Mouse (Mus musculus): ENCODE measurements at regions not wholly inside any gene's neighbourhood (a gene's known extent, or its start where the extent isn't known, plus 50 kb on each side); places are given as distances from the start of the nearest gene placed in this dataset.

DNA sequence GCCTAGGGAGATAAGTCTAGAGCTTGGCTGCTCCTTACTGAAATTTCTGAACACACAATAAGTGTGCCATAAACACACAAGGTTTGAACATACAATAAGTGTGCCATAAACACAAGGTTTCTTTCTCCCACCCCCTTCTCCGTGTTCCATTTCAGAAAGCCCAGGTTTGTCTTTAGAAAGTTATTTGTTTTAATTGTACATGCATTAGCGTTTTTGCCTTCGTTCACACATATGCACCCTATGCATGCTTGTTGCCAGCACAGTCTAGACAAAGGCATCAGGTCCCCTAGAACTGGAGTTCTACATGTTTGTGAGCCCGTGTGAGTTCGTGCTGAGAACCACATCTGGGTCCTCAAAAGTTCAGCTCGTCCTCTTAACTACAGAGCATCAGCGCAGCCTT, 64.0 kb upstream of the Gpc5 start:
- H3K4me3 ChIP-seq (ENCODE audit: control insufficient read depth, insufficient read depth, low read length), result no peak overlapping the region
- H3K27ac ChIP-seq (ENCODE audit: control insufficient read depth, insufficient read depth, low read length), result no peak overlapping the region
- DNase-seq, result no peak
- no peaks in the 10 kb centered on the region for H3K4me1 ChIP-seq (replicated peaks; ENCODE audit: control insufficient read depth, insufficient read depth, low read length)
- 94% methylated on average over 7 of the region's 7 CpGs for WGBS
- H3K36me3 ChIP-seq (ENCODE audit: control insufficient read depth, insufficient read depth, low read length), result no peaks in the 10 kb centered on the region
- TF ChIP-seq CTCF (IDR thresholded peaks at IDR 0.05; ENCODE audit: borderline replicate concordance, control insufficient read depth, extremely low read depth, insufficient read depth, low read length, poor library complexity) (no peak), POLR2A (IDR thresholded peaks at IDR 0.05; ENCODE audit: control insufficient read depth, extremely low read depth, insufficient read depth, low read length, poor library complexity) (no peak)
- no peaks in the 10 kb centered on the region for H3K27me3 ChIP-seq (ENCODE audit: control insufficient read depth, insufficient read depth, low read length)

DNA sequence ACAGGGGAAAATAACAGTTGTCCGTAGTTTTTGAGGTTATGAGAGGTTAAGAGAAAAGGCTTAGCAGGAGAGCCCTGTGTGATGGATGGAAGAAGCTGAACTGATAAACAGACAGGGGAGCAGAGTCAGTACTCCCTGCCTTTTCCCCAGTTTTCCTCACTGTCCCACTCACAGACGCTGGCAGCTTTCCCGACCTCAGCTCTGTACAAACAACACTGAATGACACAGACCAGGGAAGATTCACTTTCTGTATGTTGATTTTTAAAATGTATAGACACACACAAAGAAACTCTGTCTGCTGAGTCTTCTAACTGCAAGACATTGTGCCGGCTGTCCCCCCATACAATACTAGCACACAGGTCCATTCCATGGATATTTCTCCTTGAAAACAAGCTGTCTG, 60.3 kb upstream of the Gpc5 start:
- Histone ChIP-seq H3K27ac (ENCODE audit: control insufficient read depth, insufficient read depth, low read length) (no peak overlapping the region), H3K4me1 (replicated peaks; ENCODE audit: control insufficient read depth, insufficient read depth, low read length) (peaks cover 2% of the 10 kb centered on the region; the same call in 1 of the 2 replicates), H3K36me3 (ENCODE audit: control insufficient read depth, insufficient read depth, low read length) (no peaks in the 10 kb centered on the region), H3K27me3 (ENCODE audit: control insufficient read depth, insufficient read depth, low read length) (no peaks in the 10 kb centered on the region), H3K4me3 (ENCODE audit: control insufficient read depth, insufficient read depth, low read length) (no peak overlapping the region)
- 89% methylated on average over 4 of the region's 4 CpGs for WGBS
- no peak for DNase-seq
- TF ChIP-seq POLR2A (IDR thresholded peaks at IDR 0.05; ENCODE audit: control insufficient read depth, extremely low read depth, insufficient read depth, low read length, poor library complexity) (no peak), CTCF (IDR thresholded peaks at IDR 0.05; ENCODE audit: borderline replicate concordance, control insufficient read depth, extremely low read depth, insufficient read depth, low read length, poor library complexity) (no peak)

DNA sequence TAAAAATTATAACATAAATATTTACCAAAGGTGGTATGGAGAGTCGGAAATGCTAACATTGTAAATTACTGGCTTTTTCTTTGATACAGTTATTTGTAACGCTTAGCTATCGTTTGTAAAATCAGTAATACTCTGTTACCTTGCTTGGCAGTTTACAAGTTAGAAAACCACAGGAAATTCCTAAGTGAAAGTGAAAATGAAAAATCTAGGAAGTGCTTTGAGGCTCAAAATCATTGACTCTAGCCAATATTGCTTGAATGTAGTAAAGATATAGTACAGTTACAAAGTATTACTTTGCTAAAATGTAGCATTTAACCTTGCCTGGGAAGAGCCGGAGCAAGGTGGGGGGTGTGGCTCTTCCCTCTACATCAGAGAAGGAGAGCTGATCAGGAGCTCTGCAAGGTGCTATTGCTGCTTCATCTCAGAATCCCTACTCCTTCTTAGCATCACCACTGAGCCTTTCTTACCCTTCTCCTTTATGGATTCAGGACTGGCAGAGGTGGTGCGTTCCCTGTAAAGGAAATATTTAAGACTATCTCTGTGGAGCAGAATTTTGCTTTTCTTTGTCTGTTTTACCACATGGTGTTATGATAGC, 58.5 kb upstream of the Gpc5 start:
- Histone ChIP-seq H3K27ac (ENCODE audit: control insufficient read depth, insufficient read depth, low read length) (no peak overlapping the region), H3K4me1 (replicated peaks; ENCODE audit: control insufficient read depth, insufficient read depth, low read length) (peaks cover 2% of the 10 kb centered on the region; the same call in 1 of the 2 replicates), H3K4me3 (ENCODE audit: control insufficient read depth, insufficient read depth, low read length) (no peak overlapping the region), H3K27me3 (ENCODE audit: control insufficient read depth, insufficient read depth, low read length) (no peaks in the 10 kb centered on the region), H3K36me3 (ENCODE audit: control insufficient read depth, insufficient read depth, low read length) (no peaks in the 10 kb centered on the region)
- TF ChIP-seq CTCF (IDR thresholded peaks at IDR 0.05; ENCODE audit: borderline replicate concordance, control insufficient read depth, extremely low read depth, insufficient read depth, low read length, poor library complexity) (no peak), POLR2A (IDR thresholded peaks at IDR 0.05; ENCODE audit: control insufficient read depth, extremely low read depth, insufficient read depth, low read length, poor library complexity) (no peak)
- WGBS, result 28% methylated on average over 5 of the region's 5 CpGs
- DNase-seq, result no peak

DNA sequence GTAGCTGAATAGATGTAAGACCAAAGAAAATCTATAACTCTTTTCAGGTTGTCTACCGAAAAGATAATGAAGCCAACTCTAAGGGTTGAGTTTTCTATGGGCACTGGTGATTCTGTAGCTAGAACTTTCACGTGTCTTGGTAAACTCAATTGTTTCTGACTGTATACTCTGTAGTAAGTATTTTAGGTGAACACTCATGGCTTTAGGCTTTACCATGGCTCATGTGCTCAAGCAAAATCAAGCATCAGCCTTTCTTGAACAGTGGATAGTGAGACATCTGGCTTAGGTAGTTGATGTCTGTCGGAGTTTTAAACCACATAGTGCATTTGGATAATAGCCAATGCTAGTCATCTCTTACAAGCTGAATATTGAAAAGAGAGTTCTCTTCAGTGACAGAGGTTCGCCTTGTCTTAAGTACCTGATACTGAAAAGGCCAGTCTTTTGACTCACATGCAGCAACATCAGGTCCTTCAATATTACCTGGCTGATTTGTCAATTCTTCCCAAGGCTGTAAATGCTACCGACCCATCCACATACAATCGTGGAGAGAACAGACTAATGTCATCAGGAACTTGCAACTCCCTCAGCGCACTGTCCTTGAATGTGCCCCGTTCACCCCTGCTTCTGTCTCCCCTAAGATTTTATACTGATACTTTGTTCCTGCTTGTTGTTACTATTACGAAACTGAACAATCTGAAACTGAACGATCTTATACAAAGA, 57.1 kb upstream of the Gpc5 start:
- Histone ChIP-seq H3K27ac (ENCODE audit: control insufficient read depth, insufficient read depth, low read length) (no peak overlapping the region), H3K36me3 (ENCODE audit: control insufficient read depth, insufficient read depth, low read length) (no peaks in the 10 kb centered on the region), H3K4me3 (ENCODE audit: control insufficient read depth, insufficient read depth, low read length) (no peak overlapping the region), H3K4me1 (replicated peaks; ENCODE audit: control insufficient read depth, insufficient read depth, low read length) (peaks cover 2% of the 10 kb centered on the region; the same call in 1 of the 2 replicates), H3K27me3 (ENCODE audit: control insufficient read depth, insufficient read depth, low read length) (no peaks in the 10 kb centered on the region)
- 90% methylated on average over 10 of the region's 10 CpGs for WGBS
- no peak for TF ChIP-seq CTCF (IDR thresholded peaks at IDR 0.05; ENCODE audit: borderline replicate concordance, control insufficient read depth, extremely low read depth, insufficient read depth, low read length, poor library complexity)
- no peak for TF ChIP-seq POLR2A (IDR thresholded peaks at IDR 0.05; ENCODE audit: control insufficient read depth, extremely low read depth, insufficient read depth, low read length, poor library complexity)
- DNase-seq, result no peak

DNA sequence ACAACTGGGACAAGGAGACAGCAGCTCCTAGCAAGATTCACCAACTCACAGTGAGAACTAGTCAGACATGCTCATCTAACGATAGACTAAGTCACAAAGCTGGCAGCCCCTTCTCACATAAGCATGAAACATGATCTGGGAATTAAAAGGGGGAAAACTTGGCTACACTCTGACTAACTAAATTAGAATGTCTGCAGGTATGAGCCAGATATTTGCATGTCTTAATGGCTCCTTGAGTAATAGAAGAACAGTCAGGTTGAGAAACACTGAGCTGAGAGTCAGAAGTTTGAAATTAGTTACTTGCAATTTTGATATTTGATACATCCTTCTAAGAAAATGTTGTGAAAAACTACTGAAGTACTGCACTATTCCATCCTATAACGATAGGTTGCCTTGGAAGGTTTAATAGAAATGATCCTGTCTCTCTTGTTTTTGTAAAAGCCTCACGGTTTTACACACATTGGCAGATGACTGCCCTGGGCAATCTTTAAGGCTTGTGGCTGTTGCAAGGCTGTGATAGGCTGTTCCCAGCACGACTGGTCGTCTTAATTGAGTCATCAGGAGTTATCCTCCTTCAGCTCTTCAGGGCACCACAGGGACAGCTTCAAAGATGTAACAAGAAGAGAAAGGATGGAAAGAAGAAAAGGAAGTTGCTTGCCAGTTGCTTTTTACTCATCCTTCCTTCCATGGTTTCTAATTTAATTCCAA, 54.8 kb upstream of the Gpc5 start:
- no peak for DNase-seq
- 94% methylated on average over 5 of the region's 5 CpGs for WGBS
- H3K36me3 ChIP-seq (ENCODE audit: control insufficient read depth, insufficient read depth, low read length), result no peaks in the 10 kb centered on the region
- no peak for TF ChIP-seq CTCF (IDR thresholded peaks at IDR 0.05; ENCODE audit: borderline replicate concordance, control insufficient read depth, extremely low read depth, insufficient read depth, low read length, poor library complexity)
- no peak for TF ChIP-seq POLR2A (IDR thresholded peaks at IDR 0.05; ENCODE audit: control insufficient read depth, extremely low read depth, insufficient read depth, low read length, poor library complexity)
- peaks cover 3% of the 10 kb centered on the region for H3K4me1 ChIP-seq (replicated peaks; ENCODE audit: control insufficient read depth, insufficient read depth, low read length)
- H3K4me3 ChIP-seq (ENCODE audit: control insufficient read depth, insufficient read depth, low read length), result no peak overlapping the region
- H3K27ac ChIP-seq (ENCODE audit: control insufficient read depth, insufficient read depth, low read length), result no peak overlapping the region
- no peaks in the 10 kb centered on the region for H3K27me3 ChIP-seq (ENCODE audit: control insufficient read depth, insufficient read depth, low read length)

DNA sequence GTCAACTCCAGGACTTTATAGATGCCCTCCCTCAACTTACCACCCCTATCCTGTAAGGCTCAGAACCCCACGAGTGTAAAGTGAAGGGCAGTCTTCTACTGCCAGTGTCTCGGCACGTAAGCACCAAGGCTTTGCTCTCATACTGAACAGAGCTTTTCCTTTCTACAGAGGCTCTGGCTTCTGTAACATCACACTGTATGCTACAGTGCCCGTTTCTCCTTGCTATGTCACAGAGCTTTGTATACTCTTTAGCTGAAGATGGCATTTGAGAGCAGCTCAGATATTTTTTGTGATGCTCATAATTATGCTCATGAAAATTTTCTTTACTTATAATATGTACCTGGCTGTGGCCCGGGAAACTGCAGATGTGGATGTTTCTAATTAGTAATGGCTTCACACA, 53.2 kb upstream of the Gpc5 start:
- DNase-seq, result no peak
- TF ChIP-seq CTCF (IDR thresholded peaks at IDR 0.05; ENCODE audit: borderline replicate concordance, control insufficient read depth, extremely low read depth, insufficient read depth, low read length, poor library complexity) (no peak), POLR2A (IDR thresholded peaks at IDR 0.05; ENCODE audit: control insufficient read depth, extremely low read depth, insufficient read depth, low read length, poor library complexity) (no peak)
- peaks cover 5% of the 10 kb centered on the region for H3K4me1 ChIP-seq (replicated peaks; ENCODE audit: control insufficient read depth, insufficient read depth, low read length)
- no peaks in the 10 kb centered on the region for H3K27me3 ChIP-seq (ENCODE audit: control insufficient read depth, insufficient read depth, low read length)
- no peak overlapping the region for H3K4me3 ChIP-seq (ENCODE audit: control insufficient read depth, insufficient read depth, low read length)
- peaks cover 5% of the 10 kb centered on the region for H3K36me3 ChIP-seq (ENCODE audit: control insufficient read depth, insufficient read depth, low read length)
- no peak overlapping the region for H3K27ac ChIP-seq (ENCODE audit: control insufficient read depth, insufficient read depth, low read length)
- WGBS, result 86% methylated on average over 5 of the region's 5 CpGs
